Mouse (Mus musculus) hindbrain, embryonic 10.5 days (tissue): Measurements from ENCODE around the gene Hoxa11. TPM values are rescaled to one million over a fixed set of nuclear protein-coding genes. Genes with fewer than 3 reads are reported as not detected.

Experiments
- DNase-seq: peaks from one replicate; pipeline ENCODE4 v3.0.0-alpha.2; 2017; ENCODE audit warnings: low spot score
- H3K27ac ChIP-seq: fragments of 300-500 bp; sonication (generic); 2 replicates; pipeline ENCODE4 v1.5.1; 2016; ENCODE audit warnings: mild to moderate bottlenecking, moderate library complexity
- H3K27me3 ChIP-seq: fragments of 300-500 bp; sonication (generic); 2 replicates; pipeline ENCODE4 v1.6.1; 2016; ENCODE audit warnings: mild to moderate bottlenecking; ENCODE audit not compliant: poor library complexity, insufficient read depth, severe bottlenecking
- H3K36me3 ChIP-seq: fragments of 300-500 bp; sonication (generic); 2 replicates; pipeline ENCODE4 v1.6.1; 2016; ENCODE audit warnings: mild to moderate bottlenecking, moderate library complexity
- H3K4me1 ChIP-seq: fragments of 300-500 bp; sonication (generic); replicated peaks from 2 replicates; pipeline ENCODE4 v1.6.1; 2016; ENCODE audit warnings: mild to moderate bottlenecking
- H3K4me3 ChIP-seq: fragments of 300-500 bp; sonication (generic); 2 replicates; pipeline ENCODE4 v1.5.1; 2016; ENCODE audit warnings: mild to moderate bottlenecking, moderate library complexity
- H3K9me3 ChIP-seq: fragments of 300-500 bp; sonication (generic); 2 replicates; pipeline ENCODE4 v1.6.1; 2016; ENCODE audit warnings: mild to moderate bottlenecking, moderate library complexity
- WGBS: fragments of 180-500 bp; shearing (Covaris S2); methylation state at CpG from one replicate; pipeline ENCODE4 v1.1.7; 2016; 5-methylcytosine and 5-hydroxymethylcytosine counted together
- polyA plus RNA-seq: library from polyadenylated mRNA; unstranded; fragments of >200 nt; fragmentation: Nextera tagmentation; extraction: Ambion mirVana; gene quantifications from 2 replicates; pipeline ENCODE4 v1.2.1, GENCODE M21; 2016

Hoxa11 gene
- polyA plus RNA-seq, 1 experiment from 2014 or later, result not detected

GRCm38 (mm10) chr6:52249826-52250225, 4.2 kb upstream of the Hoxa11 start:
- 3% methylated on average over 4 of the region's 4 CpGs for WGBS
- H3K27ac ChIP-seq, result no peak overlapping the region
- peaks cover 12% of the 10 kb centered on the region; the same call in 1 of the 2 replicates for H3K4me1 ChIP-seq
- no peaks in the 10 kb centered on the region for H3K36me3 ChIP-seq
- peaks cover 100% of the 10 kb centered on the region for H3K27me3 ChIP-seq
- DNase-seq, result no peak
- H3K9me3 ChIP-seq, result no peaks in the 10 kb centered on the region
- H3K4me3 ChIP-seq, result no peak overlapping the region

- H3K4me1 ChIP-seq, result peaks cover 12% of the 10 kb centered on the region; the same call in 1 of the 2 replicates
- H3K36me3 ChIP-seq, result no peaks in the 10 kb centered on the region
- H3K27me3 ChIP-seq, result peaks cover 100% of the 10 kb centered on the region
- H3K27ac ChIP-seq, result no peak overlapping the region
- no peak overlapping the region for H3K4me3 ChIP-seq
- under 1% methylated on average over 16 of the region's 16 CpGs for WGBS
- DNase-seq, result no peak
- no peaks in the 10 kb centered on the region for H3K9me3 ChIP-seq
Observed at GRCm38 (mm10) chr6:52249415-52249738, 3.8 kb upstream of the Hoxa11 start.

DNA sequence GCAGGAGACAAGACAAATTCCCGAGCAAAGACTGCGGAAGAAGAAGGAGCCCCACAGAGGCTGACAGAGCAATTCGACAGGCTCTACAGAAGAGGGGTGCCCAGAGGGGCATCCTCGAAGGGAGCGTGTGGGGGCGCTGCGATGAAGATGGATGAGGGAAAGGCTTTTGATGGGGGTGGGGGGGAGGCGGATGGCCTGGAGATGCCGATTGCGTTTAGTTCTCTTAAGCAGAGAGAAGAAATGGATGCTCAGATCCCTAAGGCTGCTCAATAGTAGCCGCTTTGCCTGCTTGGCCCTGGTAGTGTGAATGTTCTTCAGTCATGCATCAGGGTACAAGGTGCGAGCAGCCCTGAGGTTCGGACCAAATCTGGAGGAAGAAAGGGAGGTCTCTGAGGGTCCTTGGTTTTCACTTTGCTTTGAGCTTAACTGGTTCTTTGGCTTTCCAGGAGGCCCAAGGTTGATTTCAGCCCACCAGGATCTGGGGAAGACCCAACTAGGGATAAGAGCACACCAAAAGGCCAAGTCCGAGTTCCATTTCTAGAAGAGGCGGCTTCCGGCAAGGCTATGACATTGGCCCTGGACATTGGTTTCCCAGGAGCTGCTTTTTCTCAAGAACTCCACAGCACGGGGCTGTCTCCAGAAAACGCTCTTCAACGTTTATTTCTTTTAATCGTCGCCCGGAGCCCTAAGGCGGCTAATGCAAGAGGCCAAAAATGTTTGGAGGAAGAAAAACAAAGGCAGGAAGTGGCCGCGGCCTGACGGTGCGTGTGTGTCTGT, 3.2 kb upstream of the Hoxa11 start:
- no peaks in the 10 kb centered on the region for H3K36me3 ChIP-seq
- WGBS, result 1% methylated on average over 27 of the region's 27 CpGs
- DNase-seq, result no peak
- no peak overlapping the region for H3K27ac ChIP-seq
- peaks cover 12% of the 10 kb centered on the region; the same call in 1 of the 2 replicates for H3K4me1 ChIP-seq
- H3K4me3 ChIP-seq, result no peak overlapping the region
- peaks cover 100% of the 10 kb centered on the region for H3K27me3 ChIP-seq
- H3K9me3 ChIP-seq, result no peaks in the 10 kb centered on the region

GRCm38 (mm10) chr6:52247766-52248637, 2.4 kb upstream of the Hoxa11 start:
- no peak overlapping the region for H3K27ac ChIP-seq
- no peaks in the 10 kb centered on the region for H3K36me3 ChIP-seq
- peaks cover 9% of the 10 kb centered on the region; the same call in 1 of the 2 replicates for H3K4me1 ChIP-seq
- H3K27me3 ChIP-seq, result peaks cover 100% of the 10 kb centered on the region
- H3K4me3 ChIP-seq, result no peak overlapping the region
- 2% methylated on average over 23 of the region's 23 CpGs for WGBS
- DNase-seq, result no peak
- H3K9me3 ChIP-seq, result no peaks in the 10 kb centered on the region

- WGBS, result 3% methylated on average over 3 of the region's 3 CpGs
- no peak overlapping the region for H3K4me3 ChIP-seq
- H3K4me1 ChIP-seq, result peaks cover 9% of the 10 kb centered on the region; the same call in 1 of the 2 replicates
- no peaks in the 10 kb centered on the region for H3K36me3 ChIP-seq
- no peak overlapping the region for H3K27ac ChIP-seq
- H3K27me3 ChIP-seq, result peaks cover 100% of the 10 kb centered on the region
- DNase-seq, result no peak
- no peaks in the 10 kb centered on the region for H3K9me3 ChIP-seq
Observed at GRCm38 (mm10) chr6:52246916-52247315, 1.3 kb upstream of the Hoxa11 start.

- peaks cover 9% of the 10 kb centered on the region; the same call in 1 of the 2 replicates for H3K4me1 ChIP-seq
- no peaks in the 10 kb centered on the region for H3K36me3 ChIP-seq
- H3K27ac ChIP-seq, result no peak overlapping the region
- WGBS, result under 1% methylated on average over 26 of the region's 26 CpGs
- no peaks in the 10 kb centered on the region for H3K9me3 ChIP-seq
- DNase-seq, result no peak
- H3K4me3 ChIP-seq, result no peak overlapping the region
- H3K27me3 ChIP-seq, result peaks cover 100% of the 10 kb centered on the region
Observed at GRCm38 (mm10) chr6:52246403-52246803, 793 bp upstream of the Hoxa11 start.

- under 1% methylated on average over 71 of the region's 71 CpGs for WGBS
- H3K27me3 ChIP-seq, result peaks cover 100% of the 10 kb centered on the region
- no peaks in the 10 kb centered on the region for H3K36me3 ChIP-seq
- H3K27ac ChIP-seq, result no peak overlapping the region
- peaks cover 10% of the 10 kb centered on the region; the same call in 1 of the 2 replicates for H3K4me1 ChIP-seq
- no peaks in the 10 kb centered on the region for H3K9me3 ChIP-seq
- no peak for DNase-seq
- no peak overlapping the region for H3K4me3 ChIP-seq
Observed at GRCm38 (mm10) chr6:52245040-52245756, 412 bp downstream of the Hoxa11 start.

DNA sequence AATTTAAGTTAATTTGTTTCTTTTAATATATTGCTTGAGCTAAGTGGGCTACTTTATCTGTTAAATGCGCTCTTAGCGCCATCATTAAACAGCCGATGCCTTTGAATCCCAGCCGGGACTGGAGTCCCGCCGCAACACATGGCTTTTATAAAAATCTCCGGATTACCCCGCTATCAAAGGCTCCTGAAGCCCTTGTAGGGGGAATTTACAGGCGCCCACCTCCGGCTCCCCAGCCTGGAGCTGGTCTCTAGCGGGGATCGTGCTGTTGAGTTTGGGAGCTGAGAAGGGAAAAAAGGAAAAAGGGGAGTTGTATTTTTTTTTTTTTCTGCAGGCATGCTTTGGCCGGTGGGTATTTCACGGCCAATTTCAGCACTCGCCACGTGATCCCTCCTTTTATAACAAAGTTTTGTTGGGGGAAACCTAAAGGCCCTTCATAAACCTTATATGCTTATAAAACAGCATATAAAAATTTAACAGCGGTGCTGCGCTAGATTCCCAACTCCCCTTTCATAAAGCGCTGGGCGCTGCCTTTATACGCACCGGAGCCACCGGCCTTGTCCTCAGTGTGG, 1.1 kb downstream of the Hoxa11 start:
- Histone ChIP-seq H3K9me3 (no peaks in the 10 kb centered on the region), H3K4me1 (peaks cover 12% of the 10 kb centered on the region; the same call in 1 of the 2 replicates), H3K27ac (no peak overlapping the region), H3K4me3 (no peak overlapping the region), H3K27me3 (peaks cover 100% of the 10 kb centered on the region), H3K36me3 (no peaks in the 10 kb centered on the region)
- 2% methylated on average over 23 of the region's 23 CpGs for WGBS
- no peak for DNase-seq

- 1% methylated on average over 12 of the region's 12 CpGs for WGBS
- Histone ChIP-seq H3K27ac (no peak overlapping the region), H3K4me1 (peaks cover 12% of the 10 kb centered on the region; the same call in 1 of the 2 replicates), H3K4me3 (no peak overlapping the region), H3K9me3 (no peaks in the 10 kb centered on the region), H3K36me3 (no peaks in the 10 kb centered on the region), H3K27me3 (peaks cover 100% of the 10 kb centered on the region)
- no peak for DNase-seq
Observed at GRCm38 (mm10) chr6:52243681-52244121, 1.9 kb downstream of the Hoxa11 start.

GRCm38 (mm10) chr6:52242801-52243332, 2.7 kb downstream of the Hoxa11 start:
- Histone ChIP-seq H3K27ac (no peak overlapping the region), H3K4me3 (no peak overlapping the region), H3K27me3 (peaks cover 100% of the 10 kb centered on the region), H3K36me3 (no peaks in the 10 kb centered on the region), H3K4me1 (peaks cover 12% of the 10 kb centered on the region; the same call in 1 of the 2 replicates), H3K9me3 (no peaks in the 10 kb centered on the region)
- DNase-seq, result no peak
- WGBS, result 5% methylated on average over 4 of the region's 4 CpGs

GRCm38 (mm10) chr6:52241001-52241621, 4.5 kb downstream of the Hoxa11 start:
- Histone ChIP-seq H3K4me1 (peaks cover 6% of the 10 kb centered on the region; the same call in 1 of the 2 replicates), H3K4me3 (no peak overlapping the region), H3K36me3 (no peaks in the 10 kb centered on the region), H3K9me3 (no peaks in the 10 kb centered on the region), H3K27me3 (peaks cover 100% of the 10 kb centered on the region), H3K27ac (no peak overlapping the region)
- DNase-seq, result no peak
- WGBS, result 4% methylated on average over 9 of the region's 9 CpGs
